Mouse (Mus musculus): Measurements from ENCODE around the gene Phf7.

The Phf7 gene

GRCm38 (mm10) chr14:31194441-31194840 is 56.7 kb downstream of the Phf7 start:
- no peak for TF ChIP-seq GATA4 (IDR thresholded peaks at IDR 0.05; ENCODE audit: insufficient replicate concordance, low read length)

- TF ChIP-seq GATA4 (IDR thresholded peaks at IDR 0.05; ENCODE audit: insufficient replicate concordance, low read length), result no peak
Observed at GRCm38 (mm10) chr14:31193791-31194190, 57.3 kb downstream of the Phf7 start.

GRCm38 (mm10) chr14:31191936-31192335 is 59.2 kb downstream of the Phf7 start:
- TF ChIP-seq GATA4 (IDR thresholded peaks at IDR 0.05; ENCODE audit: insufficient replicate concordance, low read length), result no peak

GRCm38 (mm10) chr14:31189348-31189747 is 61.8 kb downstream of the Phf7 start:
- no peak for TF ChIP-seq GATA4 (IDR thresholded peaks at IDR 0.05; ENCODE audit: insufficient replicate concordance, low read length)

- peak; percentile 44; the same call in 1 of the 2 replicates for TF ChIP-seq GATA4 (IDR thresholded peaks at IDR 0.05; ENCODE audit: insufficient replicate concordance, low read length)
Observed at GRCm38 (mm10) chr14:31188771-31189181, 62.3 kb downstream of the Phf7 start.

Data from liver, adult (tissue).